In the genomic region with DNA sequence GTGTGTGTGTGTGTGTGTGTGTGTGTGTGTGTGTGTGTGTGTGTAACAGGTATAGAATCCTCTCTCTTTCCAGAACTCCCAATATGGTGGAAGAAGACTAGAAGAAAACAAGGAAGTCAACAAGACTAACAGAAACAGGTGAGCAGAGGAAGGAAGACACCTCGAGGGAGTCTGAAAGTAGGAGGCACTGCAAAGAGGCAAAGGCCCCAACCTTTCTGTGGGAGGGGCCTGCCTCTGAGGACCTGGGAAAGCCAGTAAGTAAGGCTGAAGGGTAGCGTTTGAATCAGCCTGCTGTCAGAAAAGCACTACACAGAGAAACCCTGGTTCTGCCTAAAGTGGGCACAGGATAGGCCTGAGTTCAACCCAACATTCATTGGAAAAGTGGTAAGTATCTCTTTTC, we compare ENCODE assay signal across 10 mouse cellular contexts. TPM values are rescaled to one million over a fixed set of nuclear protein-coding genes. Genes with fewer than 3 reads are reported as not detected.
A peak's percentile ranks its signal among the peaks of the same experiment; 100 is the strongest.
DNase-seq lines count a peak whose midpoint lies in the region; ATAC-seq and TF ChIP-seq lines count a peak whose summit lies in the region.
"Had no signal": no experiment of that assay in that cellular context is flagged by ENCODE, and none has a peak within 500 bp of the region (broad histone marks: within the 10 kb centered on the region; RNA-seq: fewer than 3 reads in every experiment).

No protein-coding gene starts in this region.

- no peak overlapping the region for H3K4me2 ChIP-seq in heart, embryonic 15.5 days
- no peak overlapping the region for H3K4me2 ChIP-seq in midbrain, embryonic 11.5 days
- H3K4me2 ChIP-seq in midbrain, embryonic 16.5 days (ENCODE audit: low read length): no peak overlapping the region
- H3K4me2 ChIP-seq in CH12.LX (ENCODE audit: insufficient read depth, low read depth, poor library complexity, severe bottlenecking): no peak overlapping the region
- no peak overlapping the region for H3K4me2 ChIP-seq in liver, embryonic 16.5 days (ENCODE audit: low read depth, low read length)

- H3K79me2 ChIP-seq in CH12.LX (replicated peaks; ENCODE audit: control insufficient read depth, extremely low read depth, insufficient read depth, poor library complexity, severe bottlenecking): no peaks in the 10 kb centered on the region

- TF ChIP-seq POLR2A in CH12.LX (IDR thresholded peaks at IDR 0.05; ENCODE audit: low read depth, low read length): no peak

- no peak for TF ChIP-seq CTCF in CH12.LX (conservative IDR thresholded peaks at IDR 0.05 in 1 of 2, IDR thresholded peaks at IDR 0.05 in 1 of 2; ENCODE audit: low read depth in 2 of 2, low read length in 2 of 2)

- dilution Hi-C loops in CH12.LX (cut with MboI; ENCODE audit: extremely low pct_ligation_motif_present, extremely low pct_unique_long_range_greater_than_20kb, low sequenced_read_pairs): no loop called here

- DNase-seq in heart, postnatal 14 days: no peak
- peak; percentile 82 for DNase-seq in midbrain, embryonic 11.5 days (ENCODE audit: low spot score, missing footprints)
- peak; percentile 27 for DNase-seq in CH12.LX (ENCODE audit: extremely low read depth)
- no peak for DNase-seq in left cerebral cortex, adult 11 months (ENCODE audit: low spot score)
- DNase-seq: cerebellum, adult 11 months; lung, adult 18-20 months had no signal

- no peak for TF ChIP-seq EP300 in CH12.LX (IDR thresholded peaks at IDR 0.05; ENCODE audit: low read length)

- H3K9ac ChIP-seq in heart, embryonic 15.5 days: no peak overlapping the region
- no peak overlapping the region for H3K9ac ChIP-seq in midbrain, embryonic 11.5 days (ENCODE audit: low read length)
- H3K9ac ChIP-seq in midbrain, embryonic 16.5 days (ENCODE audit: low read depth, low read length): no peak overlapping the region
- no peak overlapping the region for H3K9ac ChIP-seq in CH12.LX (ENCODE audit: insufficient read depth, low read depth)
- H3K9ac ChIP-seq in liver, embryonic 16.5 days (ENCODE audit: low read depth, low read length): no peak overlapping the region

- no peaks in the 10 kb centered on the region for H3K9me3 ChIP-seq in heart, embryonic 15.5 days (replicated peaks)
- H3K9me3 ChIP-seq in midbrain, embryonic 11.5 days (ENCODE audit: control insufficient read depth, low read length): no peaks in the 10 kb centered on the region
- H3K9me3 ChIP-seq in midbrain, embryonic 16.5 days (replicated peaks; ENCODE audit: control insufficient read depth, low read length, poor library complexity, severe bottlenecking): no peaks in the 10 kb centered on the region
- peaks cover 2% of the 10 kb centered on the region for H3K9me3 ChIP-seq in CH12.LX (replicated peaks; ENCODE audit: low read length)
- no peaks in the 10 kb centered on the region for H3K9me3 ChIP-seq in liver, embryonic 16.5 days (replicated peaks; ENCODE audit: control insufficient read depth, low read length)

- no peak overlapping the region for H3K4me3 ChIP-seq in heart, embryonic 15.5 days
- no peak overlapping the region for H3K4me3 ChIP-seq in midbrain, embryonic 11.5 days (ENCODE audit: low read depth, low read length)
- H3K4me3 ChIP-seq in midbrain, embryonic 16.5 days (ENCODE audit: low read depth, low read length): no peak overlapping the region
- H3K4me3 ChIP-seq in CH12.LX (replicated peaks in 1 of 3; ENCODE audit: low read depth in 2 of 3, low read length in 2 of 3, poor library complexity in 1 of 3): no peak overlapping the region
- H3K4me3 ChIP-seq in liver, embryonic 16.5 days (ENCODE audit: low read depth, low read length): no peak overlapping the region

- ATAC-seq in heart, embryonic 15.5 days (replicated peaks; ENCODE audit: insufficient number of reproducible peaks, insufficient read depth, low FRiP score, low read depth): no peak
- no peak for ATAC-seq in midbrain, embryonic 11.5 days (ENCODE audit: low FRiP score)
- no peak for ATAC-seq in midbrain, embryonic 16.5 days
- ATAC-seq in liver, embryonic 16.5 days (ENCODE audit: low read depth): no peak
- ATAC-seq: hindbrain, postnatal 0 days had no signal

- peaks cover 41% of the 10 kb centered on the region for H3K4me1 ChIP-seq in heart, embryonic 15.5 days (replicated peaks)
- H3K4me1 ChIP-seq in midbrain, embryonic 11.5 days (ENCODE audit: control insufficient read depth, insufficient read depth, low read length): peaks cover 4% of the 10 kb centered on the region; the same call in 1 of the 2 replicates
- peaks cover 28% of the 10 kb centered on the region for H3K4me1 ChIP-seq in midbrain, embryonic 16.5 days (ENCODE audit: control insufficient read depth, insufficient read depth, low read length)
- peaks cover 11 to 31% of the 10 kb centered on the region in 2 experiments; a peak in 3 of 4 replicates for H3K4me1 ChIP-seq in CH12.LX (ENCODE audit: control insufficient read depth in 1 of 2, insufficient read depth in 2 of 2)
- peaks cover 34% of the 10 kb centered on the region for H3K4me1 ChIP-seq in liver, embryonic 16.5 days (ENCODE audit: control insufficient read depth, low read depth, low read length)

- in situ Hi-C loops in CH12.LX (cut with MboI; ENCODE audit: low pct_ligation_motif_present, low pct_unique_long_range_greater_than_20kb, low sequenced_read_pairs): no loop called here

- peak overlapping the region; percentile 51; the same call in 1 of the 2 replicates for H3K27ac ChIP-seq in heart, embryonic 15.5 days
- H3K27ac ChIP-seq in midbrain, embryonic 11.5 days (ENCODE audit: low read depth, low read length): no peak overlapping the region
- H3K27ac ChIP-seq in midbrain, embryonic 16.5 days (ENCODE audit: low read length): no peak overlapping the region
- no peak overlapping the region for H3K27ac ChIP-seq in CH12.LX (ENCODE audit: insufficient read depth, low read depth)
- peak overlapping the region; percentile 61 for H3K27ac ChIP-seq in liver, embryonic 16.5 days (ENCODE audit: low read length)
- H3K27ac ChIP-seq: hindbrain, postnatal 0 days had no signal

- H3K27me3 ChIP-seq in heart, embryonic 15.5 days: no peaks in the 10 kb centered on the region
- H3K27me3 ChIP-seq in midbrain, embryonic 11.5 days (ENCODE audit: control insufficient read depth, insufficient read depth, low read length): no peaks in the 10 kb centered on the region
- H3K27me3 ChIP-seq in midbrain, embryonic 16.5 days (ENCODE audit: control insufficient read depth, insufficient read depth, low read depth, low read length): no peaks in the 10 kb centered on the region
- no peaks in the 10 kb centered on the region for H3K27me3 ChIP-seq in CH12.LX (replicated peaks)
- H3K27me3 ChIP-seq in liver, embryonic 16.5 days (ENCODE audit: control insufficient read depth, insufficient read depth, low read depth, low read length): no peaks in the 10 kb centered on the region

- TF ChIP-seq RAD21 in CH12.LX (IDR thresholded peaks at IDR 0.05; ENCODE audit: low read depth, low read length): no peak

- intact Hi-C loops in heart, postnatal 14 days (cut with DNase I): loop anchor here (2.0 kb wide), 1 partner anchor 18 kb away; no protein-coding TSS in a partner anchor

- H3K36me3 ChIP-seq in heart, embryonic 15.5 days: no peaks in the 10 kb centered on the region
- H3K36me3 ChIP-seq in midbrain, embryonic 11.5 days (ENCODE audit: control insufficient read depth, insufficient read depth, low read length): no peaks in the 10 kb centered on the region
- H3K36me3 ChIP-seq in midbrain, embryonic 16.5 days (ENCODE audit: control insufficient read depth, insufficient read depth, low read length): no peaks in the 10 kb centered on the region
- no peaks in the 10 kb centered on the region for H3K36me3 ChIP-seq in CH12.LX (replicated peaks in 1 of 2; ENCODE audit: control insufficient read depth in 1 of 2, insufficient read depth in 1 of 2, low read length in 1 of 2)
- H3K36me3 ChIP-seq in liver, embryonic 16.5 days (ENCODE audit: control insufficient read depth, insufficient read depth): no peaks in the 10 kb centered on the region

- WGBS in heart, embryonic 15.5 days: 49% methylated on average over 2 of the region's 2 CpGs
- 65% methylated on average over 2 of the region's 2 CpGs for WGBS in midbrain, embryonic 11.5 days
- 47% methylated on average over 2 of the region's 2 CpGs for WGBS in midbrain, embryonic 16.5 days
- 32% methylated on average over 2 of the region's 2 CpGs for WGBS in liver, embryonic 16.5 days (ENCODE audit: insufficient replicate concordance)

TF ChIP-seq in CH12.LX, 34 proteins besides CTCF, POLR2A, EP300 and RAD21:
- TF ChIP-seq E2F4 (IDR thresholded peaks at IDR 0.05; ENCODE audit: insufficient replicate concordance, low read depth, low read length) (no peak), MAZ (IDR thresholded peaks at IDR 0.05; ENCODE audit: low read depth, low read length) (peak; percentile 51; the same call in 1 of the 2 replicates), SMC3 (IDR thresholded peaks at IDR 0.05; ENCODE audit: low read depth, low read length) (no peak)
TF ChIP-seq in CH12.LX: peak in this region for 1.

RNA-seq across cellular contexts. Expression of a gene that starts 4.7 kb away (rescaled TPM):
- polyA plus RNA-seq in heart, embryonic 15.5 days (2015; fragmentation: Nextera tagmentation; extraction: Ambion mirVana): 103 and 126 TPM in 2 replicates
- 100 to 1,000 TPM; 523 to 539 TPM for total RNA-seq in heart, postnatal 14 days (2021)
- polyA plus RNA-seq in midbrain, embryonic 11.5 days (2014; fragmentation: Nextera tagmentation; extraction: Ambion mirVana): 61.0 and 62.6 TPM in 2 replicates
- polyA plus RNA-seq in midbrain, embryonic 16.5 days (2015; fragmentation: Nextera tagmentation; extraction: Ambion mirVana): 83.3 and 84.6 TPM in 2 replicates
- total RNA-seq in CH12.LX (2012; rRNA removed) (2.6 and 3.6 TPM in 2 replicates), CH12.LX (2014; rRNA removed) (2.1 and 3.1 TPM in 2 replicates)
- polyA plus RNA-seq in CH12.LX (2012; ENCODE audit: insufficient read length, low read depth): 6.2 and 9.3 TPM in 2 replicates
- 37.7 and 39.6 TPM in 2 replicates for polyA plus RNA-seq in liver, embryonic 16.5 days (2015; fragmentation: Nextera tagmentation; extraction: Ambion mirVana)

Comparison
In these comparisons a context has a peak if more than half of its experiments do, and no peak if none do; other contexts are left out.
1. H3K27ac ChIP-seq: peak in heart, embryonic 15.5 days (single experiment) and liver, embryonic 16.5 days (single experiment); none in midbrain, embryonic 11.5 days (single experiment), midbrain, embryonic 16.5 days (single experiment) and CH12.LX (single experiment).
2. DNase-seq: peak in midbrain, embryonic 11.5 days (single experiment) and CH12.LX (single experiment); none in heart, postnatal 14 days (0 of 2) and left cerebral cortex, adult 11 months (single experiment).